Mouse (Mus musculus) urinary bladder, postnatal 14 days (tissue): ENCODE data around the gene Ptpn1.

ENCODE experiments used
- DNase-seq: peaks from one replicate; pipeline ENCODE4 v3.0.0; 2021; ENCODE audit warnings: low spot score

The Ptpn1 gene

DNA sequence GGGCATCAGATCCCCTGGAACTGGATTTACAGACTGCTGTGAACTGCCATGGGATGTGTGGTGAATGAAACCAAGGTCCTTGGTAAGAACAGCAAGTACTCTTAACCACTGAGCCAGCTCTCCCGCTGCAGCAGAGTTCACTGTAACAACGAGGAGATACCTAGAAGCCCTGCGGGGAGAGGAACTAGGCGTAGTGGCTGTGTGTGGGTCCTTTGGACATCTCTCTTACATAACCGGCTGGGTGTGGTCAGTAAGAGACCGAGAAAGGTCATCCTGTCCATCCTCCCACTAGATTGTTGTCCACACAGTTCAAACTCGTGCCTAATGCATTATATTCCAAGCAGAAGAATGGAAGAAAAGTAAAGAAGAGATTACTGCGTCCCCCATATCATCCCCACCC, 10.0 kb upstream of the Ptpn1 start:
- no peak for DNase-seq

DNA sequence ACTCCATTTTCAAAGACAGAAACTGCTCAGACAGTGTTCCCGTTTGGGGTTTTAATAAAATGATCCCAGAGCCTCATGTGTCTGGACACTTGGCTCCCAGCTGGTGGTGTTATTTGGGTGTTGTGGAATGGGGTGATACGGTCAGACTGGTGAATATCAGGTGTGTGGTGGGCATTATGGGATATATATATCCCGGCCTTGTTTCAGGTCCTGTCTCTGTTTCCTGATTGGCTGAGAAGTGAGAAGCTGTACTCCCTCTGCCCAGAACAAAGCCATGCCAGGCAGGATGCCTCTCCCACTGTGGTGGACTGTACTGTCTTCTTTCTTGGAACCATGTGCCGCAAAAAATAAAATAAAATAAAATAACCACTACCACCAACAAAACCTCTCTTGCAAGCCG, 7.8 kb upstream of the Ptpn1 start:
- no peak for DNase-seq

DNA sequence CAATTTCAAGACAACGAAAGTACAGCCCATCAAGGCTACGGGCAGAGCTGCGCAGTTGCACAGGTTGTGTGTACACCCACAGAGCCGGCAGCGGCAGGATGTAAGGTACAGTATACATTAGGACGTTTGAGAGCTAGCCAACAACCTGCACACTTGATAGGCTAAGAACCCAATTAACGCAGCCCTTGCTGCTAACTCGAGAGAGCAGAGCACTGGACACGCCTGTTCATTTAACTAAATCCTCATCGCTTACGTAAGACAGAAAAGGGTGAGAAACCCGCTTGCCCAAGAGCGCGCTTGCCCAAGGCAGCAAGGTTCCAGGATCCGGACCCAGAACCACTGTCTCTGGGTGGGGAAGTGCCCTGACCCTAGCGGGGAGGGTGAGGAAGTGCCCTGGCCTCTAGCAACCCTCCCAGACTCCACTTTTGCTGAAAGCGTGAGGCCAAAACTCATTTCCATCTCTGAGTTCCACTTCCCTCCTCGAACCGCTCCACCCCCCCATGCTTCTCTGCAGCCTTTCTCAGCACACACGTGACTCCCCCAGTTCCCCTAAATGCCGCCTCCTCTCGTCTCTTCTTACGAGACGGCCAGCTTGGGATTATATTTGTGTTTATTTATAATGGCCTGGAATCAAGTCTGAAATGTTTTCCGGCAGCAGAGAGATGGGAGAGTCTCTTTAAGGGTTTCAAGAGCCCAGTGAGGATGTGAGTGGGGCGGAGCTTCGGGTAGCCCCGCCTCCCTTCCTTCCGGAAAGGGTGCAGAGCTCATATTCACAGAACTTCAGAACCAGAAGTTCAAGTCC, 6.9 kb upstream of the Ptpn1 start:
- peak; percentile 89 for DNase-seq

DNA sequence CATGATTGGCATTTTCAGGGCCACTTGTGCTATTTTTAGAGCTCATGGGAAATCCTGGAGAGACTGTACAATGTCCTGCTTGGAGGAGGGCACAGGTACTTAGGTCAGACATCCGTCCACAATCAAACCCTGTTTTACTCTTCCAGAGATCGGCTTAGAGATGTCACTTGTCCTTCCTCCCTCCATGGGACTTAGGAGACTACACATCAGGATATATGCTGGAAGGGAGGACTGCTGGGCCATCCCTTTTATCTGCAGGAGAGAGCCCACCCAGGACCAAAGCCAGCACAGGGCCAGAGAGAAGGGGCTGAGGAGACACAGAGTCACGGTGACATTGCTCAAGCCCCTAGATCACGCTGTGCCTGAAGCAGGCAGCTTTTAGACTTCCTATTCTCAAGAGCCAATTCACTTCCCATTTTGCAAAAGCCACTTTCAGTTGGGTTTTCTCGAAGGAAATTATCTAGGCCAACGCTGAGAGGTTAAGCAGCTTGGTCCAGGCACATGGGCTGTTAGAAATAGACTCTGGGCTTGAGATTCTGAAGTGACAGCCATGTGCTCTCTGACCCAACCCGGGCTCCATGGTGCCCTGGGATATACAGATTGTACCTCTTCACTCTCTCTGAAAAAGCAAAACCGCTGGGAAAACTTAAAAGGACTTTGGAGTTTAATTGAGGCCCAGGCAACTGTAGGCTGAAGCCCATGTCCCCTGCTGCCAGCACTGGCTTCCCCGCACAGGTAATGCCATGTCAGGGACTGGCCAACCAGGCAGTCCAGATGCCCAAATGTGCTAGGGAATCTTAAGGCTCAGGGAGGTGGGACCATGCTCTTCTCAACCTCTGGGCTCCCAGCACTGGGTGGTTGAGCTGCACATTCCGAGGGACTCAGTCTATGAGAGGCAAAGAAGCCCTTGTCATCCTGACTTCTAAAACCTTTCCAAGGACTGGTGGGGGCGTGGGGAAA, 5.7 kb upstream of the Ptpn1 start:
- no peak for DNase-seq

GRCm38 (mm10) chr2:167928002-167928526, 3.8 kb upstream of the Ptpn1 start:
- DNase-seq, result no peak

DNA sequence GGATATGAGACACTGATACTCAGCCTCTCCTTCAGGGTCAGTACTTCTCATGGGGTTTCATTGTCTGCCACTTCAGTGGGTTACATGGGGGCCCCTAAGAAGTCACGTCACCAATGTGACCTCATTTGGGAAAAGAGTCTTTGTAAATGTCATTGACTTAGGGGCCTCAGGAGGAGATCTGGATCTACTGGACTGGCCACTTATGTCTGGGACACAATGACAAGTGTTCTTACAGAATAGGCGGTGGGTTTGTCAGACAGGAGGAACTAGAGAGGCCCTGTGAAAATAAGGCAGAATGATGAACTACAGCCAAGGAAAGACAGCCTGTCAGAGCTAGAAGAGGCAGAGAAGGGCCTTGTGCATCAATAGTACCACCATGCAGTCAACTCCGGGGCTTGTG, 2.9 kb upstream of the Ptpn1 start:
- no peak for DNase-seq

DNA sequence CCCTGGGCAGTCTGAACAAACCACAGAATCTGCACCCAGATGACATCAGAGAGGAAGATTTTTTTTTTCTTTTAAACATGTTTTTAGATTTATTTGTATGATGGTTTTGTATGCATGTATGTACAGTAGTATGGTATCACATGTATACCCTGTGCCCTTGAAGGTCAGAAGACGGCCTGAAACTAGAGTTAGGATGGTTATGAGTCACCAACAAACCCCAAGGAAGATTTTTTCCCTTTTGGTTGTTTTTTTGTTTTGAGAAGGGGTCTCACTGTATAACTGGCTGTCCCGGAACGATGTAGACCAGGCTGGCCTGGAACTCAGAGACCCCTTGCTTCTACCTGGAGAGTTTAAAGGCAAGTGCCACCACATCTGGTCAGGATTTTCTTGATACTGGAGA, 882 bp upstream of the Ptpn1 start:
- DNase-seq, result no peak

DNA sequence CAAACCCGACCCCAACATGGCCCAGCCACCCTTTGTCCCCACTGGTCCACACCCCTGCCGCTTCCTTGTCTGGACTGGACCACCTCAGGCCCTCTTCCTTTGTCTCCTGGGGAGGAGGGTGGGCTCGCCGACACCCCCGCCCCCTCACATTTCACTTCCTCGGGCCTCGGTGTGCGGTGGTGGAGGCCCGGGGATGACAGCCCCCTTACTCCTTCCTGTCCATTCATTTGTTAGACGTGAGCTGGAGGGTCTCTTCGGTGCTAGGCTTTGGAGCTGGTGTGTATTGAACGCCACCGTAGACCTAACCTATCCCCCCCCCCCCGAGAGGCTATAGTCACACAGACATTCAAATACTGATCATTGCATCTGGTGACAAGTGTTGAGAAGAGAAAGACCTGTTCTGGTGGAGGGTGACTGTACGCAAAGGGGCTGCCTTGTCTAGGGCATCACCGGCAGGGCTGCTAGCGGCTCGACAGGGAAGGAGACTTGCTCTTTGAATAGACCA, 922 bp downstream of the Ptpn1 start:
- no peak for DNase-seq

- DNase-seq, result no peak
Measured at GRCm38 (mm10) chr2:167933397-167933796, 1.5 kb downstream of the Ptpn1 start.

DNA sequence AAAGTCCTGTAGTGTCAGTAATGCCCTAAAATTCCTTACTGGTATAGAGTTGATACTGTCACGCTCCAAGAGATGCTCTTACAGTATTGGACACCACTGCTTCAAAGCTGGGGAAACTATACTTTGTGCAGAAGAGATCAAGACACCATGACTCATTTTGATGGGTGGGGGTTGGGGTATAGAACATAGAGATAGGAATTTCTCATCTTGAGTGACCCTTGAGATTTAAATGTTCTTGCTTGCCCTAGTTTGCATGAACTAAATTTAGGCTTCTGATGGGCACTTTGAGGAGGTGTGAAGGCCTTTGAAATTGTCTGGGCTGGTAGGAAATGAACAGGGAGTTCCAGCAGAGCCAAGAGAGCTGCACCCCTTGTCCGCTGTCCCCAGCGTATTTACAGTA, 4.1 kb downstream of the Ptpn1 start:
- DNase-seq, result no peak

GRCm38 (mm10) chr2:167938786-167939185, 6.9 kb downstream of the Ptpn1 start:
- no peak for DNase-seq

DNA sequence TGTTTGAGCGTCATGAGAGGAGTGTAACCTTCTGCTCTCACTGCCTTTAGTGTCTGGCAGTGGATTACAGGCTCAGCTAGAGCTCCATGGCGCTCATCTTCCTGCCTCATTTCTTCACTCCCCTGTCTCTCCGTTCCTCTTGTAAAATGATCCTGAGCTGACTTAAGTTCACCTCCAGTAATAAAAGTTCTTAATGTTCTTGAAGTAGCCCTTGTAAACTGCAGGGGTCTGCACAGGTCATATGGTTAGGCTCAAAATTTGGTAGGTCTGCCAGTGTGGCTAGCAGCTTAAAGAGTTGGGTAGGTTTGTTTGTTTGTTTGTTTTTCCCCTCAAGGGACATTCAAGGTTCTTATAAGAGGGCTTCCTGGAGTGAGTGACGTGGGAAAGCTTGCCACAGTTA, 7.3 kb downstream of the Ptpn1 start:
- no peak for DNase-seq

GRCm38 (mm10) chr2:167939632-167940399, 8.0 kb downstream of the Ptpn1 start:
- no peak for DNase-seq

- DNase-seq, result no peak
Measured at GRCm38 (mm10) chr2:167940636-167941035, 8.8 kb downstream of the Ptpn1 start.

DNA sequence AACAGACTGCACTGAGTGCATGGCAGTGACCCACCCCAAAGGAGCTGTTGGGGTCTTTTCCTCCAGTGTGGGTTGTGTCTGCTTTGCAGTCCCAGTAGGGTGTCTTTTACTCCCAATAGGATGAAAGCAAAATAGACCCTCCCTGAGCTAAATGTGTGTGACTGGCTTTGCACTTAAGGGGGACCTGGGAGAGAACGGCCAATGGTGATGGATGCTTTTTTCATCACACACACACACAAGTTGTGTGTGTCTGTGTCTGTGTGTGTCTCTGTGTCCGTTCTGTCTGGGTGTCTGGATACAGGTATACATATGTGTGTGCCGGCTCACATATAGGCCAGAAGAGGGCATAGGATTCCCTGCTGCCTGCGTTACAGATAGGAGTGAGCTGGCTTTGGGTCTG, 9.5 kb downstream of the Ptpn1 start:
- no peak for DNase-seq

- DNase-seq, result no peak
Measured at GRCm38 (mm10) chr2:167941745-167942176, 9.9 kb downstream of the Ptpn1 start.

DNA sequence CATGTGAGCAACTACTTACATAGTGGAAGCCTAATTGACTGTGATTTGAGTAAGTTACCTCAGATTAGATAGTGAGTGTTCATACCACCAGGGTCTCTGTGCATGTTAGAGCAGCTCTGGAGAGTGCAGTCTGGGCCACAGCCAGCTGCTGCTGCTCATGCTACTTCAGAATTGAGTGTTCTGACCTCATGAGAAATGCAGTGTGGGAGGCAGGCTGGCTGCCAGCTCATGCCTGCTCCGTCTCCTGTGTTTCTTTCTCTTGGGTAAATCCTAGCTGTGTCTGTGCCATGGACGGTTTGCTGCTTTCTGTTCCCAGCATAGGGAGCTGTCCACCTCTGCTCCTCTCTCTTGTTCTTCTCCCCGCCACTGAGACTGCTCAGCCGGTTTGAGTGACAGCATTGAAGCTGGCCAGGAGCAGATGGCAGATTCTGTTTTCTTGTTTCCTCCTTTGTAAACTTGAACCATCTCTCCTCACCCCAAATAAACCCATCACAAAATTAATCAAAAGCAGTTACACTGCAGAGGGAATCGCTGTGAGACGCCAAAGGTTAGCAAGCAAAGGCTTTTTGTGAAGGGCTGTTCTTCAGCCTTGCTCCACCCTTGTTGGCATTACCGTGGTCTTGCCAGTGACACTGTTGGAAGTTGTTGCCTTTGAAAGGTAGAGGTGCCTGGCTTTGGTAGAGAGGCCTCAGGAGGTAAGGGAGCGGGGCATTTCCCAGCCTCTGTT, 10.5 kb downstream of the Ptpn1 start:
- peak; percentile 71 for DNase-seq

DNA sequence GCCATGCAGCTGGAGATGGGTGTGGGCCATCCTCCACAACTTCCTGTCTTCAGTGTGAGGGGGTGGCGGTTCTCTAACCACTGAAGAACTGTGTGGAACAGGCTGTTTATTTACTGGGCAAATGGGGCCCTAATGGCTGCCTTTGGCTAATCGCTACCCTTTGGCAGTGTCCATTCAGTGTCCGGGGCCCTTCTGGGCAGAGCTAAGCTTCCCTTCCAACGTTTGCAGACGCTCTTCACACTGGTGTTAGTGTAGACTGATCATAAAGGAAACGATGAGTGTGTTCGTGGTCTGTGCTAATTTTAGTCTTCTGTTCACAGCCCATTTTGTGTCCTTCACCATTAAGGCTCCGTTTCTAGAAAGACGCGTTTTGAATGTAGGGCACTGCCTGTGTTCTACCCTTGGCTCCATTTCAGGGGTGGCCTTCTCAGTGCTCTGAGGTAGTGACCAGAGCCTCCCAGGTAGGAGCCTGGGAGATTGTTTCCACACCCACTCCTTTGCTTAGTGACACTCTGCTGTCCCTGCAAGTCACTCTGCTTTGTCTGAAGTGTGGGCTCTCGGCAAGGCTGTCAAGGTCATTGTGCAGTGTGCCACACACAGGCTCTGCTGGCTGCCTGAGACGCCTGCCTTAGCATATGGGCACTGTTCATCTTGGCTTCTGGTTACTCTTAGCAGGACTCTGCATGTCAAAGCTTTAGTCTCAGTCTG, 11.2 kb downstream of the Ptpn1 start:
- DNase-seq, result peak; percentile 31

GRCm38 (mm10) chr2:167944193-167944592, 12.3 kb downstream of the Ptpn1 start:
- no peak for DNase-seq

DNA sequence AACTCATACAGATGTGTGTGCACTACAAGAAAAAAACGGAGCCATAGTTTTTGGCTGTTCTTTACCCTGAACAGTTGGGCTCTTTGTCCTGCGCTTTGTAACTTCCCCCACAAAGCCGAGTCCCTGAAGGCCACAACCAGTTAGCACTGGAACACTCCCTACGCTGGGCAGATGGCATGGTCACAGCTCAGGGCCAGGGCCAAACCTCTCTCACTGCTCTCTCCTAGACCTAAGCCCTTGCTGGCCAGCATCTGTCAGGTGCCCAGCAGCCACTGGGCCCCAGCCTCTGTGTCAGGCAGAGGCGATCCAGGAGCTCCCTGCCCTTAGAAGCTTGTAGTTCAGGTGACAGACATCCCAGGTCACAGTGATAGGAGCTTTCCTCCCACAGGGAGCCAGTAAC, 13.6 kb downstream of the Ptpn1 start:
- DNase-seq, result no peak

GRCm38 (mm10) chr2:167947251-167947650, 15.4 kb downstream of the Ptpn1 start:
- no peak for DNase-seq
